Mouse (Mus musculus) inflammation-experienced regulatory T-cells, adult 16 weeks (primary cell): ENCODE measurements around the gene Ap2a1. TPM values are rescaled to one million over a fixed set of nuclear protein-coding genes. Genes with fewer than 3 reads are reported as not detected.

Source experiments
- polyA plus RNA-seq: library from polyadenylated mRNA; unstranded; fragments of 100-300 nt; shearing (Covaris generic); gene quantifications from one replicate; pipeline ENCODE4 v1.2.1, GENCODE M21; 2017

The Ap2a1 gene
- 36.1 TPM for polyA plus RNA-seq

GRCm38 (mm10) chr7:44929204-44930151 lies at the start of gene Ap2a1:
Gene Ap2a1 (minus strand): TSS chr7:44929496.

GRCm38 (mm10) chr7:44974383-44975116 lies 45.3 kb upstream of the Ap2a1 start, which contains the start of gene Cpt1c:
Gene Cpt1c (minus strand): TSS chr7:44974851.

GRCm38 (mm10) chr7:44942904-44943303 lies 13.6 kb upstream of the Ap2a1 start, which contains the start of gene Tsks:
Gene Tsks (plus strand): TSS chr7:44943204.

GRCm38 (mm10) chr7:44895593-44896434 lies 33.5 kb downstream of the Ap2a1 start, which contains the start of gene Fuz:
Gene Fuz (plus strand): TSS chr7:44896079.

GRCm38 (mm10) chr7:44892276-44892921 lies 36.9 kb downstream of the Ap2a1 start, which contains the start of gene Med25:
Gene Med25 (minus strand): TSS chr7:44892712.

GRCm38 (mm10) chr7:44869697-44870528 lies 59.4 kb downstream of the Ap2a1 start, which contains the start of gene Ptov1:
Gene Ptov1 (minus strand): TSS chr7:44869788.

GRCm38 (mm10) chr7:44857042-44857552 lies 72.2 kb downstream of the Ap2a1 start, which contains the start of gene Pnkp:
Gene Pnkp (plus strand): TSS chr7:44857139.

Other genes with a start within 250 kb of the Ap2a1 start
- not detected for gene Izumo2, start 220.8 kb downstream of the Ap2a1 start, polyA plus RNA-seq
- gene Vrk3, start 181.1 kb downstream of the Ap2a1 start, polyA plus RNA-seq = 116 TPM
- gene Zfp473, start 178.4 kb downstream of the Ap2a1 start, polyA plus RNA-seq = 0.51 TPM
- 63.1 TPM for gene Nup62, start 113.4 kb downstream of the Ap2a1 start, polyA plus RNA-seq
- gene Il4i1, start 113.1 kb downstream of the Ap2a1 start, polyA plus RNA-seq = 2.9 TPM
- gene Atf5, start 112.8 kb downstream of the Ap2a1 start, polyA plus RNA-seq = 0.22 TPM
- 20.5 TPM for gene Akt1s1, start 80.5 kb downstream of the Ap2a1 start, polyA plus RNA-seq
- gene Tbc1d17, start 80.4 kb downstream of the Ap2a1 start, polyA plus RNA-seq = 114 TPM
- gene Pnkp, start 72.4 kb downstream of the Ap2a1 start, polyA plus RNA-seq = 112 TPM
- gene Ptov1, start 59.7 kb downstream of the Ap2a1 start, polyA plus RNA-seq = 10.1 TPM
- gene Med25, start 36.8 kb downstream of the Ap2a1 start, polyA plus RNA-seq = 52.0 TPM
- 52.1 TPM for gene Fuz, start 33.4 kb downstream of the Ap2a1 start, polyA plus RNA-seq
- gene Tsks, start 13.7 kb upstream of the Ap2a1 start, polyA plus RNA-seq = not detected
- gene Cpt1c, start 45.4 kb upstream of the Ap2a1 start, polyA plus RNA-seq = 0.72 TPM
- gene Prmt1, start 57.1 kb upstream of the Ap2a1 start, polyA plus RNA-seq = 180 TPM
- gene Irf3, start 68.2 kb upstream of the Ap2a1 start, polyA plus RNA-seq = 248 TPM
- 29.1 TPM for gene Bcl2l12, start 69.2 kb upstream of the Ap2a1 start, polyA plus RNA-seq
- 27.6 TPM for gene Scaf1, start 86.9 kb upstream of the Ap2a1 start, polyA plus RNA-seq
- gene Rras, start 88.5 kb upstream of the Ap2a1 start, polyA plus RNA-seq = 15.1 TPM
- 3.5 TPM for gene Prr12, start 123.4 kb upstream of the Ap2a1 start, polyA plus RNA-seq
- gene Nosip, start 132.9 kb upstream of the Ap2a1 start, polyA plus RNA-seq = 127 TPM
- 3.2 TPM for gene Prrg2, start 133.2 kb upstream of the Ap2a1 start, polyA plus RNA-seq
- 159 TPM for gene Rcn3, start 162.7 kb upstream of the Ap2a1 start, polyA plus RNA-seq
- gene Fcgrt, start 174.4 kb upstream of the Ap2a1 start, polyA plus RNA-seq = 6.5 TPM
- gene Rps11, start 194.9 kb upstream of the Ap2a1 start, polyA plus RNA-seq = 2,486 TPM
- gene Rpl13a, start 199.3 kb upstream of the Ap2a1 start, polyA plus RNA-seq = 2,118 TPM
- not detected for gene Gm45713, start 206.7 kb upstream of the Ap2a1 start, polyA plus RNA-seq
- 225 TPM for gene Flt3l, start 206.9 kb upstream of the Ap2a1 start, polyA plus RNA-seq
- gene Pih1d1, start 224.8 kb upstream of the Ap2a1 start, polyA plus RNA-seq = 59.5 TPM
- gene Aldh16a1, start 225.1 kb upstream of the Ap2a1 start, polyA plus RNA-seq = 70.8 TPM
- not detected for gene Slc17a7, start 234.5 kb upstream of the Ap2a1 start, polyA plus RNA-seq